Mouse (Mus musculus) midbrain, embryonic 11.5 days (tissue): Measurements from ENCODE around the gene Acox2. TPM values are rescaled to one million over a fixed set of nuclear protein-coding genes. Genes with fewer than 3 reads are reported as not detected.

Experiments used
- ATAC-seq: fragments of 200-750 bp; cut with Nextera tagmentation; 2 replicates; pipeline ENCODE4 v1.8.0; 2017; ENCODE audit warnings: moderate TSS enrichment, moderate library complexity; ENCODE audit not compliant: low FRiP score
- DNase-seq: peaks from one replicate; pipeline ENCODE4 v3.0.0; 2015; ENCODE audit warnings: low spot score; ENCODE audit errors: missing footprints
- H3K27ac ChIP-seq: fragments of 300-500 bp; sonication (generic); 2 replicates; pipeline ENCODE4 v1.5.1; 2014; ENCODE audit warnings: low read depth, low read length
- H3K27me3 ChIP-seq: fragments of 300-500 bp; sonication (generic); 2 replicates; pipeline ENCODE4 v1.6.1; 2014; ENCODE audit warnings: mild to moderate bottlenecking, low read length, moderate library complexity, mixed read lengths; ENCODE audit not compliant: control insufficient read depth, insufficient read depth
- H3K36me3 ChIP-seq: fragments of 300-500 bp; sonication (generic); 2 replicates; pipeline ENCODE4 v1.6.1; 2014; ENCODE audit warnings: mild to moderate bottlenecking, low read length, moderate library complexity, mixed read lengths; ENCODE audit not compliant: control insufficient read depth, insufficient read depth
- H3K4me1 ChIP-seq: fragments of 300-500 bp; sonication (generic); 2 replicates; pipeline ENCODE4 v1.6.1; 2014; ENCODE audit warnings: low read length; ENCODE audit not compliant: control insufficient read depth, insufficient read depth
- H3K4me2 ChIP-seq: fragments of 300-500 bp; sonication (generic); 2 replicates; pipeline ENCODE4 v1.6.1; 2014; ENCODE audit warnings: mild to moderate bottlenecking, moderate library complexity
- H3K4me3 ChIP-seq: fragments of 300-500 bp; sonication (generic); 2 replicates; pipeline ENCODE4 v1.5.1; 2014; ENCODE audit warnings: low read depth, low read length
- H3K9ac ChIP-seq: fragments of 300-500 bp; sonication (generic); 2 replicates; pipeline ENCODE4 v1.6.1; 2014; ENCODE audit warnings: low read length
- H3K9me3 ChIP-seq: fragments of 300-500 bp; sonication (generic); 2 replicates; pipeline ENCODE4 v1.6.1; 2016; ENCODE audit warnings: low read length; ENCODE audit not compliant: control insufficient read depth
- WGBS: fragments of 180-500 bp; shearing (Covaris S2); extraction: QIAGEN DNeasy Blood & Tissue Kit; methylation state at CpG from one replicate; pipeline ENCODE4 v1.1.7; 2014; 5-methylcytosine and 5-hydroxymethylcytosine counted together
- polyA plus RNA-seq: library from polyadenylated mRNA; unstranded; fragments of >200 nt; fragmentation: Nextera tagmentation; extraction: Ambion mirVana; gene quantifications from 2 replicates; pipeline ENCODE4 v1.2.1, GENCODE M21; 2014

The Acox2 gene
- polyA plus RNA-seq, 1 experiment from 2014 or later: not detected

DNA sequence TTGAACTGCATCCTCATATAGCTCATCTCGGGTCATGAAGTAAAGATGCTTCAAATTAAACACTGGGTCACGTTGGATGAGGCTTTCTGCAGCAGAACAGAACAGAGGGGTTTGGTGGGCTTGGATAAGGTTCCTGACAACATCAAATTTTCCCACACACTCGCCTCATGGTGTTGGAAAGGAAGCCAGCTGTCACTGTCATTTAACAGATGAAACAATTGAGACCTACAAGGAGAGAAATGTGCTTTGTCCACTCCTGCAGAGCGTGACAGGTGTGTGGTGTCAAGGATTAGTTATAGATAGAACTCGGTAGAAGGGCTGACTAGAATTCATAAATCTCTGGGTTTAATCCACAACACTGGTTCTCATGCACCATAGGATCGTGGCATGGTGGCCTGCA is 3.1 kb downstream of the Acox2 start:
- Histone ChIP-seq H3K27me3 (no peaks in the 10 kb centered on the region), H3K27ac (no peak overlapping the region), H3K4me1 (no peaks in the 10 kb centered on the region), H3K36me3 (no peaks in the 10 kb centered on the region), H3K9ac (no peak overlapping the region), H3K4me3 (no peak overlapping the region), H3K4me2 (no peak overlapping the region), H3K9me3 (no peaks in the 10 kb centered on the region)
- DNase-seq (no peak), ATAC-seq (no peak)
- WGBS: 74% methylated on average over 6 of the region's 6 CpGs

DNA sequence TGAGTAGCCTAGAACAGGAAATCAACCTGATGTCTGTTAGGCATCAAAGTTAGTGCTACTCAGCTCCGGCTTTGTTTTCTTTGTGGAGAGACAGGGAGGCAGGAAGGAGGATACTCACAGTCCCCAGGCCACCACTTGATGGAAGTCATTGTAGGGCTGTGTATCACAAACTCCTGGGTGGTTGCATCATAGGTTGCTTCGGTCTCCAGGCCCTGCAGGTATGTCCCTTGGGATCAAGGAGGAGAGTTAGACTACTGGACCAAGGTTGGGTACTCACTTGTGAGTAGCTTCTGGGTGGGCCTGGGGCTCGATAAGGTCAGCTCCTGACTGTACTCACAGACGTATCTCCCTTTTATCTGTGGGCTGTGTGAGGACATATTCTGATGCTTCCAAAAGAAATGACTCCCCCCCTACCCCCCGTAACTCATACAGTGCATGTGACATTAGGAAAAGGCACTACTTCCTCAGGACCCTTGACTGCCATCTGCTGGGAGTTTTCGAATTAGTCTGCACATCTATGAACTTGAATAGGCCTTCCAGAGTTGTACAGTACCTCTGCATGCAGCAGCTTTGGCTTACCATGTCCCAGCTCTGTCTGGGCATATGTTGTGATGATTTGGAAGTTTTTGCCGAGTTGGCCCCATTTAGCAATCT is 4.0 kb downstream of the Acox2 start:
- H3K27ac ChIP-seq: no peak overlapping the region
- DNase-seq (peak; percentile 86), ATAC-seq (no peak)

GRCm38 (mm10) chr14:8251330-8251885 is 7.7 kb downstream of the Acox2 start:
- H3K36me3 ChIP-seq: no peaks in the 10 kb centered on the region
- no peak overlapping the region for H3K27ac ChIP-seq
- ATAC-seq (no peak), DNase-seq (no peak)
- no peaks in the 10 kb centered on the region for H3K27me3 ChIP-seq
- H3K4me3 ChIP-seq: no peak overlapping the region
- H3K9me3 ChIP-seq: no peaks in the 10 kb centered on the region
- no peak overlapping the region for H3K4me2 ChIP-seq
- WGBS: 94% methylated on average over 8 of the region's 8 CpGs
- H3K9ac ChIP-seq: no peak overlapping the region
- H3K4me1 ChIP-seq: no peaks in the 10 kb centered on the region

More for the DNA sequence above, 4.0 kb downstream of the Acox2 start:
- no peaks in the 10 kb centered on the region for H3K36me3 ChIP-seq
- WGBS: 79% methylated on average over 7 of the region's 7 CpGs
- H3K4me3 ChIP-seq: no peak overlapping the region
- H3K4me2 ChIP-seq: no peak overlapping the region
- H3K9ac ChIP-seq: no peak overlapping the region
- H3K27me3 ChIP-seq: no peaks in the 10 kb centered on the region
- no peaks in the 10 kb centered on the region for H3K9me3 ChIP-seq
- H3K4me1 ChIP-seq: no peaks in the 10 kb centered on the region

DNA sequence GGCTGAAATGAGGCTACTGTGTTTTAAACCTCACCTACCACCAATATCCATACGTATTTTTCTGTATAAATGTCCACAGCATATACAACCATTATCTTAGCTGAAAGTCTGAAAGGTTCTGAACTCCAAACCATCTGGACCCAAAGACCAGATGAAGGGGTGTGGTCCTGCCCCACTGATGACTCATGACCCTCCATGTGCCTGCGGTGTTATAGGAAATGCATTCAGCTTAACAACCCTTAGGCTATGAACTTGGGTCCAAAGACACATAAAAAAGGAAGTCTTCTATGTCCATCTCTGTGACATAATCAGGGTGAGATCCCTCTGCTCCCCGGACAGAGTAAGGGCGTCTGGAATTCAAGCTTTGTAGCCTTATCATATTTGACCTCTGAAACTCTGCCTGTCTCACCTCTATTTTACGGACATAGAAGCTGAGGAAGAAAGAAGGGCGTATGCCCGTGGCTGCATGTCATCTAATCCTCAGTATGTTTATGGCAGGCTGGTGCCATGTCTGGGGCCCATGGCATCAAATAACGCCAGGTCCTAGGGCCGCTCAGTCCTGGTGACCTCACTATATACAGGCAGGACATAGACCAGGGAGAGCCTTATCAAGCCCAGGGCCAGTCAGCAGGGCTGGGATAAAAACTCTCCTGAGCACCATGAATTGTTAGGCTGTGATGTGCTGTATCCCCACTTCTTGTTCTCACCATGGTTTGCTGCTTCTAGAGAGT is 8.8 kb downstream of the Acox2 start:
- ATAC-seq (no peak), DNase-seq (no peak)
- no peak overlapping the region for H3K4me2 ChIP-seq
- no peaks in the 10 kb centered on the region for H3K4me1 ChIP-seq
- no peak overlapping the region for H3K27ac ChIP-seq
- H3K9ac ChIP-seq: no peak overlapping the region
- 87% methylated on average over 9 of the region's 9 CpGs for WGBS
- H3K9me3 ChIP-seq: no peaks in the 10 kb centered on the region
- no peaks in the 10 kb centered on the region for H3K36me3 ChIP-seq
- H3K4me3 ChIP-seq: no peak overlapping the region
- no peaks in the 10 kb centered on the region for H3K27me3 ChIP-seq

DNA sequence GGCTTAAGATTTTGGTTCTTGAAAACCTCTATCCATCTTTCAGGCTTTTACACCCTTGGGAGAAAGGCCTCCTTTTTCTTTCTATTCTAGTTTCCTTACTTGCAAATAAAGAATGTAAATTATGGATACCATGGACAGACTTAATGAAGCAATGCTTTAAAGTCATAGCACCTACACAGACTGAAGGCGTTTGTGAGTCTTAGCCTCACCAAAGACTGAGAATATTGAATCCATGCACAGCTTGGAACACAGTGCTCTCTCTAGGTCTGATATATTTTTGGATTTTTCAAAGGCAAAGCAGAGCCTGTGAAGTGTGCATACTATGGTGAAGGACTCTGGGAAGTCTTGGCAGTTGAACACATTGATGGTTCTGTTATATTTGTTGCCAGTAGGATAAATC is 9.9 kb downstream of the Acox2 start:
- ATAC-seq (no peak), DNase-seq (no peak)
- H3K4me1 ChIP-seq: no peaks in the 10 kb centered on the region
- H3K9me3 ChIP-seq: no peaks in the 10 kb centered on the region
- no peak overlapping the region for H3K9ac ChIP-seq
- no peaks in the 10 kb centered on the region for H3K27me3 ChIP-seq
- H3K4me2 ChIP-seq: no peak overlapping the region
- H3K4me3 ChIP-seq: no peak overlapping the region
- H3K36me3 ChIP-seq: no peaks in the 10 kb centered on the region
- 87% methylated on average over 1 of the region's 1 CpGs for WGBS
- H3K27ac ChIP-seq: no peak overlapping the region

GRCm38 (mm10) chr14:8246878-8247277 is 12.3 kb downstream of the Acox2 start:
- no peak overlapping the region for H3K4me2 ChIP-seq
- no peak overlapping the region for H3K9ac ChIP-seq
- no peaks in the 10 kb centered on the region for H3K4me1 ChIP-seq
- no peaks in the 10 kb centered on the region for H3K27me3 ChIP-seq
- no peak overlapping the region for H3K27ac ChIP-seq
- WGBS: 83% methylated on average over 8 of the region's 8 CpGs
- DNase-seq: no peak
- ATAC-seq: no peak
- H3K9me3 ChIP-seq: no peaks in the 10 kb centered on the region
- no peaks in the 10 kb centered on the region for H3K36me3 ChIP-seq
- no peak overlapping the region for H3K4me3 ChIP-seq

GRCm38 (mm10) chr14:8244211-8244611 is 14.9 kb downstream of the Acox2 start:
- 85% methylated on average over 5 of the region's 5 CpGs for WGBS
- no peak for ATAC-seq
- H3K27ac ChIP-seq: no peak overlapping the region
- no peaks in the 10 kb centered on the region for H3K27me3 ChIP-seq
- no peaks in the 10 kb centered on the region for H3K36me3 ChIP-seq
- no peaks in the 10 kb centered on the region for H3K4me1 ChIP-seq
- no peak overlapping the region for H3K4me2 ChIP-seq
- no peak overlapping the region for H3K9ac ChIP-seq
- no peak overlapping the region for H3K4me3 ChIP-seq
- H3K9me3 ChIP-seq: no peaks in the 10 kb centered on the region
- DNase-seq: no peak

GRCm38 (mm10) chr14:8243136-8243888 is 15.8 kb downstream of the Acox2 start:
- no peaks in the 10 kb centered on the region for H3K36me3 ChIP-seq
- ATAC-seq (peak; percentile 30; the same call in 1 of the 2 replicates), DNase-seq (no peak)
- no peak overlapping the region for H3K27ac ChIP-seq
- no peaks in the 10 kb centered on the region for H3K4me1 ChIP-seq
- no peaks in the 10 kb centered on the region for H3K27me3 ChIP-seq
- no peak overlapping the region for H3K4me3 ChIP-seq
- 64% methylated on average over 8 of the region's 8 CpGs for WGBS
- no peak overlapping the region for H3K9ac ChIP-seq
- H3K4me2 ChIP-seq: no peak overlapping the region
- H3K9me3 ChIP-seq: no peaks in the 10 kb centered on the region
